Mouse (Mus musculus) liver, embryonic 16.5 days (tissue): ENCODE data around the gene Gm4559. TPM values are rescaled to one million over a fixed set of nuclear protein-coding genes. Genes with fewer than 3 reads are reported as not detected.
"Not testable (repeated sequence)": the region's sequence is repeated elsewhere in the genome, so short reads cannot be mapped to it uniquely, and the experiment has no call there.

Experiments
- ATAC-seq: fragments of 200-750 bp; cut with Nextera tagmentation; 2 replicates; pipeline ENCODE4 v1.8.0; 2017; ENCODE audit warnings: low read depth, mild to moderate bottlenecking, moderate number of reproducible peaks, moderate library complexity
- H3K27ac ChIP-seq: fragments of 300-500 bp; sonication (generic); 2 replicates; pipeline ENCODE4 v1.5.1; 2014; ENCODE audit warnings: mild to moderate bottlenecking, low read length
- H3K27me3 ChIP-seq: fragments of 300-500 bp; sonication (generic); 2 replicates; pipeline ENCODE4 v1.6.1; 2014; ENCODE audit warnings: low read depth, low read length, mixed read lengths; ENCODE audit not compliant: control insufficient read depth, insufficient read depth
- H3K36me3 ChIP-seq: fragments of 300-500 bp; sonication (generic); 2 replicates; pipeline ENCODE4 v1.6.1; 2014; ENCODE audit warnings: mild to moderate bottlenecking; ENCODE audit not compliant: control insufficient read depth, insufficient read depth
- H3K4me1 ChIP-seq: fragments of 300-500 bp; sonication (generic); 2 replicates; pipeline ENCODE4 v1.6.1; 2014; ENCODE audit warnings: low read depth, low read length, mixed read lengths; ENCODE audit not compliant: control insufficient read depth
- H3K4me2 ChIP-seq: fragments of 300-500 bp; sonication (generic); 2 replicates; pipeline ENCODE4 v1.6.1; 2014; ENCODE audit warnings: low read depth, low read length, mixed read lengths
- H3K4me3 ChIP-seq: fragments of 300-500 bp; sonication (generic); 2 replicates; pipeline ENCODE4 v1.5.1; 2014; ENCODE audit warnings: low read depth, mild to moderate bottlenecking, low read length
- H3K9ac ChIP-seq: fragments of 300-500 bp; sonication (generic); 2 replicates; pipeline ENCODE4 v1.6.1; 2014; ENCODE audit warnings: low read depth, low read length
- H3K9me3 ChIP-seq: fragments of 300-500 bp; sonication (generic); replicated peaks from 2 replicates; pipeline ENCODE4 v1.6.1; 2016; ENCODE audit warnings: low read length; ENCODE audit not compliant: control insufficient read depth
- WGBS: fragments of 180-500 bp; shearing (Covaris S2); extraction: QIAGEN DNeasy Blood & Tissue Kit; methylation state at CpG from one replicate; pipeline ENCODE4 v1.1.7; 2014; ENCODE audit not compliant: insufficient replicate concordance; 5-methylcytosine and 5-hydroxymethylcytosine counted together
- polyA plus RNA-seq: library from polyadenylated mRNA; unstranded; fragments of >200 nt; fragmentation: Nextera tagmentation; extraction: Ambion mirVana; gene quantifications from 2 replicates; pipeline ENCODE4 v1.2.1, GENCODE M21; 2015

Gm4559 gene
- not detected in 2 replicates for polyA plus RNA-seq

DNA sequence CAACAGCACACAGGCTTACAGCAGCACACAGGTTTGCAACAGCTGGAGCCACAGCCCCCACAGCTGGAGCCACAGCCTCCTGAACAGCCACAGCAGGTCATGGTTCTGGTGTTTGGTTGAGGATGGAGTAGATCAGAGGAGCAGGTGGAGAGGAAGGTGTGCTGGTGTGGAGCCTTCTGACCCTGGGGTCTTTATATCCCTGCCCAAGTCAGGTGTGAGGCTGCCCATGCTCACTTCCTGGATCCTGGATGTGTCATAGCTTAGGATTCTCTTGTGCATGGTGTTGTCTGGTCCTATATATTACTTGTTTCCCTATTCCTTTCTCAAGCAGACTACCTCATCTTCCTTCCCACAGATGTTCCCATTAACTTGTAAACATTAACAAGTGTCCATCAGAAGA is at the start of gene Gm4559:
Gene Gm4559 (minus strand): TSS at position 101 of the 400 bp plus-strand sequence.
- H3K9me3 ChIP-seq, H3K4me1 ChIP-seq, H3K36me3 ChIP-seq, H3K27me3 ChIP-seq, H3K27ac ChIP-seq, ATAC-seq, H3K4me2 ChIP-seq, H3K4me3 ChIP-seq, H3K9ac ChIP-seq: not testable (repeated sequence)

DNA sequence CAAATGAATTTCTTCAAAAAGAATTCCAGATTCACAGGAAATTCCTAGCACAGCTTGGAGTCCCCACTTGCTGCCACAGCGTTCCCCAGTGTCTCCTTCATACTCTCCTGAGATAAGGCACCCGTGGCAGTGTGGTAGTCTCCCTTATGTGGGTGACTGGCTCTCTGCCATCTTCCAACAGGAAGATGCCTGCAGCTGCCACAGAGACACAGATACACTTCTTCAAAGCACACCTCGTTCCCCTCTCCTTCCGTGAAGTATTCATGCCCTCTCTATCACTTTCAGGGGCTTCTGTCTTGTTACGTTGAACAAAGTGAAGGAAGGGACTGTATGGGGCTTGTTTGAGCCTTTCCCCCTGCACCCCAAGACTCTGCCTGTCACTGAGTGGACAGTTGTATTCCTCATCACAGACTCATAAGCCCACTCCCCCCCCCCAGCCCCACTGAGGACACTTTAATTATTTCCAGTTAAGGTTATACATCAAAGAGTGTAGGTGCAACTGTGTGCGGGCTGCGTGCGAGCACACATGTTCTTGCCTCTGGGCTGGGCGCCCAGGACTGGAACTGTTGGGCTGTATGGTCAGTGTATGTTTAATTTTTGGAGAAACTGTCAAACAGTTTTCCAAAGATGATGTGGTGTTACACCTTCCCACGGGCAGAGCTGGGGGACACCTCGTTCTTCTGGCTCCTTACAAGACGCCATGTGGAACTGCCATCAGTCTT is 49.4 kb upstream of the Gm4559 start:
- Histone ChIP-seq H3K27me3 (no peaks in the 10 kb centered on the region), H3K4me3 (no peak overlapping the region), H3K4me1 (no peaks in the 10 kb centered on the region), H3K9ac (no peak overlapping the region), H3K4me2 (no peak overlapping the region), H3K27ac (no peak overlapping the region), H3K9me3 (no peaks in the 10 kb centered on the region), H3K36me3 (no peaks in the 10 kb centered on the region)
- no peak for ATAC-seq
- 71% methylated on average over 12 of the region's 12 CpGs for WGBS

DNA sequence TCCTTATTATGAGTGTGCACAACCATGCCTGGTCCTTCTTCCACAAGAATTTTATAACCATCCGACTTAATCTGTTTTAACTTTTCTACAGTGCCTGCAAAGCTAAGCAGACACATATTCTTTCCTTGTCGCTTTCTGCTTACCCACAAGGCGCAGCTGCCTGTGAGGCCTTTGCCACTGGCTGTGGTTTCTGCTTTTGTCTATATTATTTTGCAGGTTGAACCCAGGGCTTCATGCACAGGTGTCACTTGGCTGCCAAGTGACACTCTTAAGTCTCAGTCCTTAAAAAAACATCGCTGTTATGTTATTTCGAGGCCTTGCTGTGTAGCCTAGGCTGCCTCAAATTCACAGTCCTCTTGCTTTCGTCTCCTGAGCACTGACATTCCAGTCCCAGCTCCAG is 48.5 kb upstream of the Gm4559 start:
- 79% methylated on average over 6 of the region's 6 CpGs for WGBS
- Histone ChIP-seq H3K27me3 (no peaks in the 10 kb centered on the region), H3K4me1 (peaks cover 4% of the 10 kb centered on the region), H3K4me3 (no peak overlapping the region), H3K9ac (no peak overlapping the region), H3K4me2 (no peak overlapping the region), H3K36me3 (no peaks in the 10 kb centered on the region), H3K9me3 (no peaks in the 10 kb centered on the region), H3K27ac (no peak overlapping the region)
- no peak for ATAC-seq

DNA sequence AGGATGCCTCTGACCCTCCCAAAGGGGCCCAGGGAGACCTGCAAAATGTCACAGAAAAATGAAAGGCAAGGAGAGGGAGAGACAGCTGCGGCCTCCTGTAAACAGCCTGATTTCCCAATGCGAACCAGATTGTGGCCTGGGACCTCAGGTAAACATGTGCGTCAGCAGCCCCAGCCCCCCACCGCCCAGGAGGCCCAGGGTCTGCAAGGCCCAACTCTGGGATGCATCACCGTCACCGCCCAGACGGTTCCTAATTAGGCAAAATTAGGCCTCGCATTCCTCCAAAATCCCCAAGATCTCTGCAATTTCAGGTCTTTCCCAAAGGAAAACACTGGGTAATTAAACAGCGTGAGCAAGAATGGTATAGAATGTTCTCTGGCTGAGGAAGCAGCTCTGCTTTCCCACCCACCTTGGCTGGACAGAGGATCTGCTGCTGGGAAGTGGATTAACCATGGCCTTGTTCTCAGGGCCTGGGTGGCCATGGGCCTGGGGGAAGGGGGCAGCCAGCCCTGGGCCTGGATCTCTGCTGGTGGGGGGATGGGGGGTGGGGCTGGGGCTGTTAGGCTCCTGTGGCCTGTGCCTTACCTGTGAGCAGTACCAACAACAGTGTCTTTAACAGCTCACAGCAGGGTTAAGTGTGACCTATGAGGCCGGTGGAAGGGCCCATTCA is 47.6 kb upstream of the Gm4559 start:
- H3K9ac ChIP-seq, H3K9me3 ChIP-seq, ATAC-seq, H3K4me3 ChIP-seq, H3K27me3 ChIP-seq, H3K27ac ChIP-seq, H3K4me2 ChIP-seq, H3K36me3 ChIP-seq: not testable (repeated sequence)
- 63% methylated on average over 3 of the region's 10 CpGs for WGBS
- peaks cover 13% of the 10 kb centered on the region for H3K4me1 ChIP-seq

DNA sequence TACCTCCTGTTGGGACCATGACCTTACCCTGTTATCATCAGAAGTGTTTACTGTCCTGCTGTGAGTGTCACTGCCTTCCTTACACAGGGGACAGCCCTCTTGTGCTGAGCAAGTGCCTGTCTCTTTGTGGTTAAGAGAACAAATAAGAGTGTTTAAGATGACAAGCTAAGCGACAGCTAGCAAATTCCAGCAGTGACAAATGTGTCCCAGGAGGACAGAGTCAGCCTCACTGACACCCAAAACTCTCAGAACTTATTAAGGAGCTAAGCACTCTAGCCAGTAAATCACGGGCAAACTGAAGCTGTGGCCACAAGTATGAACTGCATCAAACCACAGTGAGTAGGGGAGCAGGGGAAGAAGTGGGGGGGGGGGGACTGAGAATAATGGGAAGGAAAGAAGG is 46.7 kb upstream of the Gm4559 start:
- no peak for ATAC-seq
- H3K27me3 ChIP-seq = no peaks in the 10 kb centered on the region
- peaks cover 13% of the 10 kb centered on the region for H3K4me1 ChIP-seq
- WGBS = 24% methylated on average over 2 of the region's 2 CpGs
- H3K4me3 ChIP-seq = no peak overlapping the region
- H3K9me3 ChIP-seq = no peaks in the 10 kb centered on the region
- H3K4me2 ChIP-seq = no peak overlapping the region
- no peak overlapping the region for H3K9ac ChIP-seq
- no peaks in the 10 kb centered on the region for H3K36me3 ChIP-seq
- no peak overlapping the region for H3K27ac ChIP-seq

DNA sequence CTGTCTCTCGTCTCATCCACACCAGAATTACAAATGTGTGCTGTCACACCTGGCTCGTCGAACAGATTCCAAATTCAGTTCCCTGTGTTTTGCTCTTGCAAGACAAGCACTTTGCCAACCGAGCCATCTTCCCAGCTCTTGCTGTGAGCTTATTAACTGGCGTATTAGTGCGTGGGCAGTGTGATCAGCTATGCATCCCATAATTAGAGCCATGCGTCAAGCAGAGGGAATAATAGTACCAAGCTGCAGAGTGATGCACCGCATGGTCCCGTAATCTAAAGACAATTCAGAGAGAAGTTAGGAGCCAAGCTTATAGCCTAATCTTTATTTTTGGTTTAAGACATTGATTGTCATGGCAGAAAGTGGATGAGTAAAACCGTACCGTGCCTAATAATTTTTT is 45.0 kb upstream of the Gm4559 start:
- 83% methylated on average over 11 of the region's 11 CpGs for WGBS
- H3K27ac ChIP-seq = no peak overlapping the region
- H3K9me3 ChIP-seq = no peaks in the 10 kb centered on the region
- peaks cover 13% of the 10 kb centered on the region for H3K4me1 ChIP-seq
- H3K4me2 ChIP-seq = no peak overlapping the region
- ATAC-seq = no peak
- no peak overlapping the region for H3K9ac ChIP-seq
- no peak overlapping the region for H3K4me3 ChIP-seq
- no peaks in the 10 kb centered on the region for H3K36me3 ChIP-seq
- H3K27me3 ChIP-seq = no peaks in the 10 kb centered on the region

DNA sequence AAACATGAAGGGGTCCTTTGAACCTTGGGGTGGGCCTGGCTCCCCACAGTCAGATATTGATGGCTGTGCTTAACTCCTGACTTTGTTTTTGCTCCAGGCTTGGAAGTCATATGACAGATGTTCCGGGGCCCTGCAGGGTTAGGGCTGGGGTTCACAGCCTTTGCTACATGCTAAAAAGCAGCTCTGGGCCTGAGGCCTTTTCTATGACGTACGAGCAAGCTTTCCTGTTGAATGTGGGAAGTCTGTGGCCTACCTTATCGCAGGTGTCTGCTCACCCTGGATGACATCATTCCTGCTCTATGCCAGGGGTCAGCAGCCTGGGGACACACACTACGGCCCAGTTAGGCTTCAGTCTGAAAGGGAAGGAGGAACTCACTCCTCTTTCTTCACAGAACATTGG is 43.1 kb upstream of the Gm4559 start:
- ATAC-seq = no peak
- H3K27me3 ChIP-seq = no peaks in the 10 kb centered on the region
- no peak overlapping the region for H3K9ac ChIP-seq
- H3K9me3 ChIP-seq = no peaks in the 10 kb centered on the region
- H3K27ac ChIP-seq = no peak overlapping the region
- H3K4me1 ChIP-seq = peaks cover 13% of the 10 kb centered on the region
- H3K4me3 ChIP-seq = no peak overlapping the region
- 68% methylated on average over 5 of the region's 5 CpGs for WGBS
- H3K36me3 ChIP-seq = no peaks in the 10 kb centered on the region
- H3K4me2 ChIP-seq = no peak overlapping the region

DNA sequence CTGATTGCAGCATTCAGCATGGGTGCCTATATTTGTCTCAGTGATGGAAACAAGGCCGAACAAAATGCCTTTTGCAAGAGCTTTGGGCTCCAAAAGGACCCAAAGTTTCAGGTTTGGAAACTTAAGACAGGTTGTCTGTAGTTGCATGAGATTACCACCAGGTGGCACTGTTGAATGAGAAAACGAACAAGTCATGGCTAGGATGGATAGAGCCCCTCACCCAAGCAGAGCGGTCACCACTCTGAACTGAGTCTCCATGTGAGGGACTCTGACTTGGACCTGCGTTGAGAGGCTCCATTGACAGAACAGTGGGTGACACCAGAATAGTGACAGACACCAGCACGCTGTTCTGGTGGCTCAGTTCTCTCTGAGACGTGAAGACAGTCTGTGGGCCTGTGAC is 42.4 kb upstream of the Gm4559 start:
- Histone ChIP-seq H3K4me3 (no peak overlapping the region), H3K9ac (no peak overlapping the region), H3K27ac (no peak overlapping the region), H3K9me3 (no peaks in the 10 kb centered on the region), H3K36me3 (no peaks in the 10 kb centered on the region), H3K4me2 (no peak overlapping the region), H3K27me3 (no peaks in the 10 kb centered on the region), H3K4me1 (peaks cover 13% of the 10 kb centered on the region)
- WGBS = 33% methylated on average over 6 of the region's 6 CpGs
- ATAC-seq = no peak

DNA sequence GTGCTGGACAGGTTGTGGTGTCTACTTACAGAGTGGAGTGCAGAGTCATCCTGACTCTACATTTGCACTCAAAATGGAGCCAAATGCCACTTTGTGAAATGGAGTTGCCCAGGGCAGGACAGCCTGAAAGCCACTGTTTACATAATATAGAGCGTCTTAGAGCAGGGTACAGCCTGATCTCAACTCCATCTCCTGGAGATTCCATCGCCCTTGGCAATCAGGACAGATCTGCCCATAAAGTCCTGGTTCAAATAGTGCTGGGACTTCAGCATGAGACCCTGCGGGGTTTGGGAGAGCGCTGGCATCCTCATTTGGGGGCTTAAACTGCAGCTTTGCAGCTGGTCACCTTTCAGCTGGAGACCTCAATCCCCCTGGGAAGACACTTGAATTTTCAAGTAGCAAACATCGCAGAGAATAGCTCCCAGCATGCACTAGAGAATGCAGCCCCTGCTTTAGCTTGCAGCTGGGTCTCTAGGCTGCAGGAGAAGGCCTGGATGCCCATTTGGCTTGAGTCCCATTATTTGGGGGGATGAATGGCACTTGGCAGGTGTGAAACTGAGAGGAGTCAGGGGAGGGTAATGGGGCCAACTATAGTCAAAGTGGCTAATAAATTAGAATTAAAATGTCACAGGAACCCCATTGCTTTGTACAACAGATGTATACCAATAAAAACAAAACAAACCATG is 40.6 kb upstream of the Gm4559 start:
- no peak for ATAC-seq
- Histone ChIP-seq H3K4me2 (no peak overlapping the region), H3K27ac (no peak overlapping the region), H3K9me3 (no peaks in the 10 kb centered on the region), H3K9ac (no peak overlapping the region), H3K4me3 (no peak overlapping the region), H3K4me1 (peaks cover 13% of the 10 kb centered on the region), H3K27me3 (no peaks in the 10 kb centered on the region), H3K36me3 (no peaks in the 10 kb centered on the region)
- WGBS = 57% methylated on average over 5 of the region's 5 CpGs
